Mouse (Mus musculus) embryonic facial prominence, embryonic 11.5 days (tissue): ENCODE measurements at regions not wholly inside any gene's neighbourhood (a gene's known extent, or its start where the extent isn't known, plus 50 kb on each side); places are given as distances from the start of the nearest gene placed in this dataset.
"Not testable (repeated sequence)": the region's sequence is repeated elsewhere in the genome, so short reads cannot be mapped to it uniquely, and the experiment has no call there.

Experiments
- ATAC-seq: fragments of 200-750 bp; cut with Nextera tagmentation; replicated peaks from 2 replicates; pipeline ENCODE4 v1.8.0; 2017; ENCODE audit warnings: low read depth; ENCODE audit not compliant: insufficient number of reproducible peaks, low FRiP score, low TSS enrichment
- DNase-seq: peaks from one replicate; pipeline ENCODE4 v3.0.0-alpha.2; 2015; ENCODE audit warnings: low spot score
- H3K27ac ChIP-seq: fragments of 300-500 bp; sonication (generic); replicated peaks from 2 replicates; pipeline ENCODE4 v1.5.1; 2014; ENCODE audit warnings: mild to moderate bottlenecking, low read depth, low read length, control low read depth
- H3K27me3 ChIP-seq: fragments of 300-500 bp; sonication (generic); 2 replicates; pipeline ENCODE4 v1.6.1; 2014; ENCODE audit warnings: mild to moderate bottlenecking, low read length, moderate library complexity, mixed read lengths; ENCODE audit not compliant: control insufficient read depth, insufficient read depth
- H3K36me3 ChIP-seq: fragments of 300-500 bp; sonication (generic); replicated peaks from 2 replicates; pipeline ENCODE4 v1.6.1; 2014; ENCODE audit warnings: low read depth, mild to moderate bottlenecking, low read length, moderate library complexity, mixed read lengths; ENCODE audit not compliant: control insufficient read depth, insufficient read depth
- H3K4me1 ChIP-seq: fragments of 300-500 bp; sonication (generic); 2 replicates; pipeline ENCODE4 v1.6.1; 2014; ENCODE audit warnings: low read length, mixed read lengths; ENCODE audit not compliant: control insufficient read depth, insufficient read depth
- H3K4me2 ChIP-seq: fragments of 300-500 bp; sonication (generic); 2 replicates; pipeline ENCODE4 v1.6.1; 2014; ENCODE audit warnings: low read depth, mild to moderate bottlenecking, control low read depth, low read length, moderate library complexity
- H3K4me3 ChIP-seq: fragments of 300-500 bp; sonication (generic); 2 replicates; pipeline ENCODE4 v1.5.1; 2014; ENCODE audit warnings: low read depth, low read length, control low read depth
- H3K9ac ChIP-seq: fragments of 300-500 bp; sonication (generic); replicated peaks from 2 replicates; pipeline ENCODE4 v1.6.1; 2014; ENCODE audit warnings: mild to moderate bottlenecking, control low read depth, low read length
- H3K9me3 ChIP-seq: fragments of 300-500 bp; sonication (generic); replicated peaks from 2 replicates; pipeline ENCODE4 v1.6.1; 2016; ENCODE audit warnings: mild to moderate bottlenecking, low read length, inconsistent platforms, mixed read lengths; ENCODE audit not compliant: control insufficient read depth
- WGBS: fragments of 180-500 bp; shearing (Covaris S2); extraction: QIAGEN DNeasy Blood & Tissue Kit; methylation state at CpG from one replicate; pipeline ENCODE4 v1.1.7; 2014; 5-methylcytosine and 5-hydroxymethylcytosine counted together

DNA sequence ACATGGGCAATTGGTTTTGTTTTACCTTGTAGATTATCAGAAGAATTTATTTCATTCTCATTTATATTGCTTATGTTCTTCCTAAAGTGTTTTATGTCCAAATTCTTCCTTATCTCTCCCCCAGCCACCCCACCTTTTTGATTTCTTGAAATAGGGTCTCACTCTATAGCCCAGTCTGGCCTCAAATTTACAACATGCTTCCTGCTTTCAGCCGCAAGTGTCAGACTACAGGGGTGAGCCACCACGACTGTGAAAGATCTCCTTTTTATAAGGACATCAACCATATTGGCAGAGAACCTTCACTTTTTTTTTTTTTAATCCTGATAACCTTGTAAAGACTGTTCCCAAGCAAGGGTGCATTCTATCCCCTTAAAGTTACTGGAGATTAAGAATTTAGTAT is 106.1 kb downstream of the Eif4e start:
- Histone ChIP-seq H3K4me3 (no peak overlapping the region), H3K36me3 (no peaks in the 10 kb centered on the region), H3K9me3 (no peaks in the 10 kb centered on the region), H3K27me3 (no peaks in the 10 kb centered on the region), H3K27ac (no peak overlapping the region), H3K4me2 (no peak overlapping the region), H3K4me1 (no peaks in the 10 kb centered on the region), H3K9ac (no peak overlapping the region)
- DNase-seq (no peak), ATAC-seq (no peak)
- 85% methylated on average over 2 of the region's 2 CpGs for WGBS

DNA sequence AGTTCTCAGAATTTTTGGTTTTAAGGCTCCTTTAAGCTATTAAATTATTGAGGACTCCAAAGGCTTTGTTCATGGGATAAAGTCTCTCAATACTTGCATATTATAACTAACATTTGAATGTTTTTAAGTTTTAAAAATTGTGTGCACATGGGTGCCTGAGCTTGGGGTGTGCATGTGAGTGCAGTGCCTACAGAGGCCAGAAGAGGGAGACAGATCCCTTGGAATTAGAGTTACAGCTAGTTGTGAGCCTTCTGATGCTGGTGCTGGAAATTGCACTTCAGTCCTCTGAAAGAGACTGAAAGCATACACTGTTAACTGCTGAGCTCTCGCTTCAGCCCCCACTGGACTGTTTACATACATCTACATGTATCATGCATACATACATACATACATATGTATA is 100.0 kb upstream of the Tspan5 start:
- no peak overlapping the region for H3K4me3 ChIP-seq
- H3K4me2 ChIP-seq = no peak overlapping the region
- DNase-seq (peak; percentile 30), ATAC-seq (no peak)
- H3K9me3 ChIP-seq = no peaks in the 10 kb centered on the region
- no peaks in the 10 kb centered on the region for H3K36me3 ChIP-seq
- H3K4me1 ChIP-seq = 0 out of 2 replicates have a peak, but pooled peaks cover 2% of the 10 kb centered on the region
- no peak overlapping the region for H3K27ac ChIP-seq
- WGBS = 97% methylated on average over 1 of the region's 1 CpGs
- no peaks in the 10 kb centered on the region for H3K27me3 ChIP-seq
- H3K9ac ChIP-seq = no peak overlapping the region

DNA sequence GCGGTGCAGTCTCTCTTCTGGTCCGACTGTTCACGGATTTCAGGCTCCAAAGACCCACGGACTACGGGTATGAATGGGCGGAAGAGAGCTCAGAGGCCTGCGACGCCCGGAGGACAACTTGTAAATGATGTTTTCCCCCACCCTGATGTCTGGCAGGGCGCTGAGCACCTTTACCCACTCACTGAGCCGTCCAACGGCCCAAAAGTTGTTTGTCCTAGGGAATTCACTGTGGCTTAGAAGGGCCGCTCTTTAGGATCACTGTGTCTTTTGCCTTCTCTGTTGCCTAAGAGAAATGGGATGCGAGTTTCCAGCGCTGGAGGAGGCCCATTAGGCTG is 98.1 kb upstream of the Tspan5 start:
- DNase-seq (no peak), ATAC-seq (no peak)
- Histone ChIP-seq H3K4me3 (peak overlapping the region; percentile 23), H3K27ac (no peak overlapping the region), H3K4me1 (0 out of 2 replicates have a peak, but pooled peaks cover 2% of the 10 kb centered on the region), H3K36me3 (no peaks in the 10 kb centered on the region), H3K27me3 (no peaks in the 10 kb centered on the region), H3K9me3 (no peaks in the 10 kb centered on the region), H3K4me2 (peak overlapping the region; percentile 58), H3K9ac (peak overlapping the region; percentile 50)
- 18% methylated on average over 15 of the region's 15 CpGs for WGBS

DNA sequence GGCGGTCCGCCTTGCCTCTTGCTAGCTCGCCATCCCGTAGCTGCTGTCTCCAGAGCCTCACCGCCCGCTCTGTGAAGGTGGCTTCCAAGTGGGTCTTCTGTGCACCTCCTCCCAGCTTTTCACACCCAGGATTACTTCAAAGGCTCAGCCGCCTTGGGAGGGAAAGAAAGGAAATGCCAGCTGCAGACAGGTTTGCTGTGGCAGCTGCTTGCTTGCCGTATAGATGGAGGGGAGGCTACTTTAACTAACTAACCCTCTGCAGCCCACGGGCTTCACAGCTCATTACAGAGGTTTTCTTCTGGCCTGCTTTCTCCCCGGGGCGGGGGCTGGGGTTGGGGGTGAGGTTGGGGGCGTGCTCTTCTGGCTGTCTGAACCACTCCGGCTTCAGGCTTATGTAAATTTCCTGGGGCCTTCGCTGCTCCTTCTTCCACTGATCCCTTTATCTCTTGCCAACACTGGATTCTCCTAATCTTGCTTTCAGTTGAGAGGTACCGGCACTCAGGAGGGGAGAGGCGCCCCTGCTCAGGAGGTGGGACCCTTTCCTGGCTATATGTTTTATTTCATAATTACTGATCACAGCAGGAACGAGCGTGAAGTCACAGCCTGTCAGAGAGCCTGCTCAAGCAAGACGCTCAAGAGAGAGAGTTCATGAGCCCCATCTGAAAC is 97.6 kb upstream of the Tspan5 start:
- DNase-seq (peak; percentile 63), ATAC-seq (peak; percentile 80)
- Histone ChIP-seq H3K27me3 (no peaks in the 10 kb centered on the region), H3K9ac (peak overlapping the region; percentile 50), H3K4me3 (peak overlapping the region; percentile 23), H3K36me3 (no peaks in the 10 kb centered on the region), H3K9me3 (no peaks in the 10 kb centered on the region), H3K4me1 (0 out of 2 replicates have a peak, but pooled peaks cover 2% of the 10 kb centered on the region), H3K4me2 (peak overlapping the region; percentile 58), H3K27ac (no peak overlapping the region)
- WGBS = under 1% methylated on average over 19 of the region's 19 CpGs

DNA sequence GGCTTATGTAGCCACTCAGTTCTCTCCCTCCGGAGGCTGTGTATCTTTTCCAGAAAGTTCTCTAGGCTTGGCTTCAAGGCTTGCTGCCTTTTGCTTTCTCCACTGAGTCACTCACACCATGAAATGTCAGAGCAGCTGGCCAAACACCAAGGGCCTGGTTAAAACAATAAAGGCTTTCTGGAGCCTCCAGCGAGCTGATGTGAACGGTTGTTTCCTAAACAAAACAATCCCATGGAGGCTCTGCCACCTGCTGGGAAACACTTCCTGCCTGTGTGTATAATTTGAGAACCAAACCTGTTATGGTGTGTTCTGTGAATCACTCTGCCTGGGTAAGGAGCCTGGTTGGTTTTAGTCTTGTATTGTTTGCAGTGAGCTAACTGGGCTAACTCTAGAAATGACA is 96.7 kb upstream of the Tspan5 start:
- H3K4me1 ChIP-seq = 0 out of 2 replicates have a peak, but pooled peaks cover 2% of the 10 kb centered on the region
- no peak overlapping the region for H3K4me2 ChIP-seq
- DNase-seq (peak; percentile 41), ATAC-seq (no peak)
- no peaks in the 10 kb centered on the region for H3K36me3 ChIP-seq
- H3K9me3 ChIP-seq = no peaks in the 10 kb centered on the region
- no peak overlapping the region for H3K4me3 ChIP-seq
- H3K27me3 ChIP-seq = no peaks in the 10 kb centered on the region
- WGBS = 15% methylated on average over 3 of the region's 3 CpGs
- no peak overlapping the region for H3K9ac ChIP-seq
- no peak overlapping the region for H3K27ac ChIP-seq

DNA sequence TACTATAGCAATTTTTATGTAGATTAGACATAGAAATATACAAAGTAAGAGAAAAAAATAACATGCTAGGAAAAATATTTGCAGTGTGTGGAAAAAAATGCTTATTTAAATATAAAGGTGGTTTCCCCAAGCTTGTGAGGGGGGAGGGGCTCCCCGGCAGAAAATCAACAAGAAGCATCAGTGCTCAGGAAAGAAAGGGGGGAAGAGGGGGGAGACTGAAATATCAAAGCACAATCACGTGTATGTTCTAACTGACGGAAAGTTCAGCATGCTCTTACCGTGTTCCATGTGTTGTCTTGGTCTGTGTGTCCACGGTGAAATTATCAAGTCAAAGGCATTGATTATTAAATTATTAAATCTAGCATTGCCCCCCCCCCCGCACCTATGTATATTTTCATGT is 92.3 kb upstream of the Tspan5 start:
- 88% methylated on average over 6 of the region's 6 CpGs for WGBS
- ATAC-seq = no peak
- Histone ChIP-seq H3K4me2 (no peak overlapping the region), H3K36me3 (no peaks in the 10 kb centered on the region), H3K9ac (no peak overlapping the region), H3K27me3 (no peaks in the 10 kb centered on the region), H3K27ac (no peak overlapping the region), H3K4me3 (no peak overlapping the region), H3K9me3 (no peaks in the 10 kb centered on the region), H3K4me1 (no peaks in the 10 kb centered on the region)
- DNase-seq = no peak

DNA sequence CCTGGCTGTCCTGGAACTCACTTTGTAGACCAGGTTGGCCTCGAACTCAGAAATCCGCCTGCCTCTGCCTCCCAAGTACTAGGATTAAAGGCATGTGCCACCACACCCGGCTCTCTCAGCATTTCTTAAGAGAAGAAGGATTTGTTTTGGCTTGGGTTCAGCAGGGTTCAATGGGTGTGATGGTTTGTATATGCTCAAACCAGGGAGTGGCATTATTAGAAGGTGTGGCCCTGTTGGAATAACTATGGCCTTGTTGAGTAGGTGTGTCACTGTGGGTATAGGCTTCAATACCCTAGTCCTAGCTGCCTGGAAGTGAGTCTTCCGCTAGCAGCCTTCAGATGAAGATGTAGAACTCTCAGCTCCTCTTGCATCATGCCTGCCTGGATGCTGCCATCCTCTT is 91.3 kb upstream of the Tspan5 start:
- H3K27ac ChIP-seq, DNase-seq, H3K4me1 ChIP-seq, H3K4me3 ChIP-seq, H3K36me3 ChIP-seq, H3K9ac ChIP-seq, H3K4me2 ChIP-seq, H3K9me3 ChIP-seq, H3K27me3 ChIP-seq, ATAC-seq: not testable (repeated sequence)
- 99% methylated on average over 4 of the region's 4 CpGs for WGBS

DNA sequence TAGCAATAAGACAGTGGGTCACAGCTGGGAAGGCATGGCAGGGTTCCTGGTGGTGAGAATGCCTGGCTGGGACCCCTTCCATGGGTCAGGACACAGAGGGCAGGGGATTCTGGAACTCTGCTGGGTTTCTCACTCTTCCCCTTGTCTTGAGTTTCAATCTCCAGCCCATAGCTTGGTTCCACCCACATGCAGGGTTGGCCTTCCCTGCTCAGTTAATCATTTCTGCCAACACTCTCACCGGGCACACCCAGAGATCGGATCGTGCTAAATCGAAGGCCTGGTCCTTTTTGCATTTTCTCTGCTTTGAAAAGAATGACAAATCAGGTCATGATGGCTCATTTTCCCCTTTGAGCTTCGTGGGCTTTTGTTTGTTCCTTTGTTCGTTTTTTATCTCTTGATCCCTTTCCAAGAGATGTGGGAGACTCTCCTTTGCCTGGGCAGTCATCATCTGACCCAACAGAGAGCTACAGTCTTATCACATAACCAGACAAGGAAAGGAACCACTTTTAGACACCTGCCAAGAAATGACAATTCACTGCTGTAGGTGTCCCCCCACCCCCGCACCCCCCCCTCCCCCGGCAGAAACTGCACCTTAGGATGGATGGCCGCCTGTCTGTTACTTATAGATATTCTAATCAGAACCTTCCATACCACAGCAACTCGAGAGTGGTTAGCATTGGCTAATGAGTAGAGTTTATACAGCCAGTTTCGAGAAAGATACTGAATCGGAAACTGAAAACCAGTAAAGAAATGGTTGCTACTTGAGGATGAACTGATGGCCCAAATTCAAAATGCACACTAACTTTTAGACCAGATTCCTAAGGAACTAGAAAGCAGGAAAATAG is 90.4 kb upstream of the Tspan5 start:
- Histone ChIP-seq H3K27ac (no peak overlapping the region), H3K4me2 (no peak overlapping the region), H3K4me1 (no peaks in the 10 kb centered on the region), H3K9me3 (no peaks in the 10 kb centered on the region), H3K36me3 (no peaks in the 10 kb centered on the region), H3K27me3 (no peaks in the 10 kb centered on the region), H3K9ac (no peak overlapping the region), H3K4me3 (no peak overlapping the region)
- ATAC-seq (no peak), DNase-seq (no peak)
- 91% methylated on average over 12 of the region's 12 CpGs for WGBS
